Mouse (Mus musculus) bone marrow macrophage, adult 2 months (primary cell): Measurements from ENCODE around the gene Bcl2. TPM values are rescaled to one million over a fixed set of nuclear protein-coding genes. Genes with fewer than 3 reads are reported as not detected.

Experiments
- H3K27ac ChIP-seq: 2 replicates; pipeline ENCODE4 v1.5.1; 2012; ENCODE audit warnings: low read depth, low read length; ENCODE audit not compliant: insufficient read depth
- H3K4me1 ChIP-seq: 2 replicates; pipeline ENCODE4 v1.6.1; 2012; ENCODE audit warnings: low read length; ENCODE audit not compliant: control insufficient read depth, insufficient read depth
- H3K4me3 ChIP-seq: 2 replicates; pipeline ENCODE4 v1.5.1; 2012; ENCODE audit warnings: mild to moderate bottlenecking, low read length, moderate library complexity; ENCODE audit not compliant: insufficient read depth
- CTCF ChIP-seq: IDR thresholded peaks from 2 replicates; pipeline ENCODE4 v1.5.1; 2012; ENCODE audit warnings: low read depth, mild to moderate bottlenecking, low read length, moderate library complexity
- POLR2A ChIP-seq: IDR thresholded peaks from 2 replicates; pipeline ENCODE4 v1.6.1; 2012; ENCODE audit warnings: mild to moderate bottlenecking, low read depth, low read length, borderline replicate concordance
- polyA plus RNA-seq: library from polyadenylated mRNA; stranded (reverse); fragments of >200 nt; gene quantifications from 2 replicates; pipeline ENCODE4 v1.2.4, GENCODE M21; 2012; ENCODE audit not compliant: missing spikeins, insufficient read depth, insufficient read length

The Bcl2 gene
- polyA plus RNA-seq, 1 experiment = 1.2 TPM

- Histone ChIP-seq H3K4me3 (no peak overlapping the region), H3K4me1 (peaks cover 3% of the 10 kb centered on the region; the same call in 1 of the 2 replicates), H3K27ac (no peak overlapping the region)
- TF ChIP-seq CTCF (no peak), POLR2A (no peak)
Observed at GRCm38 (mm10) chr1:106561085-106561760, 152.9 kb downstream of the Bcl2 start.

- H3K4me3 ChIP-seq = no peak overlapping the region
- TF ChIP-seq CTCF = no peak
- TF ChIP-seq POLR2A = no peak
- H3K4me1 ChIP-seq = peaks cover 3% of the 10 kb centered on the region; the same call in 1 of the 2 replicates
- H3K27ac ChIP-seq = no peak overlapping the region
Observed at GRCm38 (mm10) chr1:106560105-106560504, 154.0 kb downstream of the Bcl2 start.

GRCm38 (mm10) chr1:106559116-106559605 lies 154.9 kb downstream of the Bcl2 start:
- H3K4me1 ChIP-seq = peaks cover 8% of the 10 kb centered on the region
- no peak overlapping the region for H3K4me3 ChIP-seq
- TF ChIP-seq POLR2A (no peak), CTCF (no peak)
- H3K27ac ChIP-seq = no peak overlapping the region

GRCm38 (mm10) chr1:106555498-106556168 lies 158.4 kb downstream of the Bcl2 start:
- no peak overlapping the region for H3K4me3 ChIP-seq
- H3K27ac ChIP-seq = no peak overlapping the region
- TF ChIP-seq CTCF (no peak), POLR2A (no peak)
- H3K4me1 ChIP-seq = peaks cover 23% of the 10 kb centered on the region

- TF ChIP-seq CTCF = no peak
- H3K4me1 ChIP-seq = peaks cover 37% of the 10 kb centered on the region
- no peak overlapping the region for H3K27ac ChIP-seq
- H3K4me3 ChIP-seq = no peak overlapping the region
Observed at GRCm38 (mm10) chr1:106553846-106554802, 159.9 kb downstream of the Bcl2 start.

- H3K4me1 ChIP-seq = peaks cover 50% of the 10 kb centered on the region
- no peak overlapping the region for H3K27ac ChIP-seq
- H3K4me3 ChIP-seq = no peak overlapping the region
- TF ChIP-seq POLR2A (no peak), CTCF (no peak)
Observed at GRCm38 (mm10) chr1:106552856-106553255, 161.2 kb downstream of the Bcl2 start.

GRCm38 (mm10) chr1:106550580-106550979 lies 163.5 kb downstream of the Bcl2 start:
- no peak for TF ChIP-seq POLR2A
- no peak for TF ChIP-seq CTCF
- Histone ChIP-seq H3K4me1 (peaks cover 64% of the 10 kb centered on the region), H3K4me3 (no peak overlapping the region), H3K27ac (no peak overlapping the region)

- no peak overlapping the region for H3K4me3 ChIP-seq
- H3K27ac ChIP-seq = peak overlapping the region; percentile 67
- H3K4me1 ChIP-seq = peaks cover 58% of the 10 kb centered on the region
- no peak for TF ChIP-seq POLR2A
- TF ChIP-seq CTCF = no peak
Observed at GRCm38 (mm10) chr1:106549025-106549424, 165.0 kb downstream of the Bcl2 start.

GRCm38 (mm10) chr1:106544817-106545612 lies 169.1 kb downstream of the Bcl2 start:
- TF ChIP-seq POLR2A (no peak), CTCF (peak; percentile 30; the same call in 1 of the 2 replicates)
- Histone ChIP-seq H3K4me1 (peaks cover 52% of the 10 kb centered on the region), H3K4me3 (no peak overlapping the region), H3K27ac (no peak overlapping the region)
